Comparison of ENCODE assay signal across 8 mouse cellular contexts in the genomic region with DNA sequence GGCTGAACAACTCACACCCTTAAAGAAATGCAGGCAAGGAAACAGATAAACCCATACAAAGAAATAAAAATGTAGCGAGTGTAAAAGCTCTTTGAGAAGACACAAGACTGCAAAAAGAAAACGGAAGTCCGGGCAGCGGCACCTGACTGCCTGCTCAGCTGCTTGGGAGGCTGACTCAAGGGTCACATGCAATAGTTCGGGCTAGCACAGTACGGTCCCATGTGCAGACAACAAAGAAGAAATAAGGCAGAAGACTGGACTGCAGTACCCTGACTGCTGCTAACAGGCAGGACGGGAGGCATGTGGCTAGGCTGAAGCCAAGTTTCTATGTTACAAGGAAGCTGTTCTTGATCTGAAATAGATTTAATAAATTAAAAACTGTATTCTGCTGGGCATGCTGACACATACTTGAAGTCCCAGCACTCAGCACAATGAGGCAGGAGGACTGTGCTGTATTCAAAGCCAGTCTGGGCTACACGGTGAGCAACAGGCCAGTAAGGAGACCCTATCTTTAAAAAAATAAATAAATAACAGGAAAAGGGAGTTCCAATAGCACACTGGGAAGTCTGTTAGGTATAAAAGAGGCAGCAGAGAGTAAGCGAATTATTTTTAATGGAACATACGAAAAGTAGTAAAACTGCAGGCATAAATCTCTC. TPM values are rescaled to one million over a fixed set of nuclear protein-coding genes. Genes with fewer than 3 reads are reported as not detected.
DNase-seq lines count a peak whose midpoint lies in the region; ATAC-seq and TF ChIP-seq lines count a peak whose summit lies in the region.

No protein-coding gene starts in this region.

- no peaks in the 10 kb centered on the region for H3K9me3 ChIP-seq in midbrain, embryonic 14.5 days (ENCODE audit: control insufficient read depth, low read length)
- no peaks in the 10 kb centered on the region for H3K9me3 ChIP-seq in midbrain, embryonic 11.5 days (ENCODE audit: control insufficient read depth, low read length)
- H3K9me3 ChIP-seq in heart, embryonic 13.5 days: no peaks in the 10 kb centered on the region

- no peak overlapping the region for H3K9ac ChIP-seq in midbrain, embryonic 14.5 days (replicated peaks; ENCODE audit: low read length)
- no peak overlapping the region for H3K9ac ChIP-seq in midbrain, embryonic 11.5 days (ENCODE audit: low read length)
- peak overlapping the region; percentile 69 for H3K9ac ChIP-seq in heart, embryonic 13.5 days

- H3K27me3 ChIP-seq in midbrain, embryonic 14.5 days (ENCODE audit: control insufficient read depth, insufficient read depth, low read length): no peaks in the 10 kb centered on the region
- no peaks in the 10 kb centered on the region for H3K27me3 ChIP-seq in midbrain, embryonic 11.5 days (ENCODE audit: control insufficient read depth, insufficient read depth, low read length)
- no peaks in the 10 kb centered on the region for H3K27me3 ChIP-seq in heart, embryonic 13.5 days (replicated peaks)

- no peak for ATAC-seq in midbrain, embryonic 14.5 days (ENCODE audit: low FRiP score, low TSS enrichment)
- ATAC-seq in midbrain, embryonic 11.5 days (ENCODE audit: low FRiP score): no peak
- no peak for ATAC-seq in heart, embryonic 13.5 days (ENCODE audit: extremely low read depth, insufficient number of reproducible peaks, low FRiP score, low TSS enrichment)
- peak; percentile 98 for ATAC-seq in megakaryocyte, adult 5-6 weeks (ENCODE audit: poor library complexity, severe bottlenecking)

- H3K27ac ChIP-seq in midbrain, embryonic 14.5 days (replicated peaks; ENCODE audit: low read depth, low read length): no peak overlapping the region
- no peak overlapping the region for H3K27ac ChIP-seq in midbrain, embryonic 11.5 days (ENCODE audit: low read depth, low read length)
- peak overlapping the region; percentile 71 for H3K27ac ChIP-seq in heart, embryonic 13.5 days (replicated peaks)

- H3K4me1 ChIP-seq in midbrain, embryonic 14.5 days (ENCODE audit: control insufficient read depth, insufficient read depth, low read length): peaks cover 3% of the 10 kb centered on the region; the same call in 1 of the 2 replicates
- H3K4me1 ChIP-seq in midbrain, embryonic 11.5 days (ENCODE audit: control insufficient read depth, insufficient read depth, low read length): peaks cover 3% of the 10 kb centered on the region
- peaks cover 50% of the 10 kb centered on the region for H3K4me1 ChIP-seq in heart, embryonic 13.5 days

- no peak for TF ChIP-seq CTCF in brain, embryonic 14.5 days (IDR thresholded peaks at IDR 0.05; ENCODE audit: borderline replicate concordance, extremely low read depth, insufficient read depth, insufficient read length)

- H3K4me3 ChIP-seq in midbrain, embryonic 14.5 days (replicated peaks; ENCODE audit: low read depth, low read length): no peak overlapping the region
- no peak overlapping the region for H3K4me3 ChIP-seq in midbrain, embryonic 11.5 days (ENCODE audit: low read depth, low read length)
- peak overlapping the region; percentile 28 for H3K4me3 ChIP-seq in heart, embryonic 13.5 days

- no peak overlapping the region for H3K4me2 ChIP-seq in midbrain, embryonic 14.5 days (ENCODE audit: low read length)
- no peak overlapping the region for H3K4me2 ChIP-seq in midbrain, embryonic 11.5 days
- H3K4me2 ChIP-seq in heart, embryonic 13.5 days: peak overlapping the region; percentile 62

- TF ChIP-seq POLR2A in brain, embryonic 14.5 days (IDR thresholded peaks at IDR 0.05; ENCODE audit: borderline replicate concordance, extremely low read depth, insufficient read depth, insufficient read length, poor library complexity, severe bottlenecking): no peak

- no peaks in the 10 kb centered on the region for H3K36me3 ChIP-seq in midbrain, embryonic 14.5 days (ENCODE audit: control insufficient read depth, insufficient read depth, low read length)
- no peaks in the 10 kb centered on the region for H3K36me3 ChIP-seq in midbrain, embryonic 11.5 days (ENCODE audit: control insufficient read depth, insufficient read depth, low read length)
- H3K36me3 ChIP-seq in heart, embryonic 13.5 days: no peaks in the 10 kb centered on the region

- WGBS in midbrain, embryonic 14.5 days: 60% methylated on average over 10 of the region's 10 CpGs
- WGBS in midbrain, embryonic 11.5 days: 73% methylated on average over 10 of the region's 10 CpGs
- WGBS in heart, embryonic 13.5 days: 41% methylated on average over 10 of the region's 10 CpGs

- peak; percentile 12 for DNase-seq in midbrain, embryonic 14.5 days
- no peak for DNase-seq in midbrain, embryonic 11.5 days (ENCODE audit: low spot score, missing footprints)
- DNase-seq in brain, embryonic 14.5 days (ENCODE audit: low read depth): peak; percentile 48
- DNase-seq in kidney, postnatal 36 days: peak; percentile 64 to 68
- peak; percentile 56 for DNase-seq in thymus, postnatal 14 days
- no peak for DNase-seq in frontal cortex, postnatal 36 days (ENCODE audit: low spot score in 2 of 2)

RNA-seq across cellular contexts. Expression of a gene that starts 7.1 kb away (rescaled TPM):
- 28.6 and 37.3 TPM in 2 replicates for polyA plus RNA-seq in midbrain, embryonic 14.5 days (2014; fragmentation: Nextera tagmentation; extraction: Ambion mirVana)
- 42.8 and 47.4 TPM in 2 replicates for polyA plus RNA-seq in midbrain, embryonic 11.5 days (2014; fragmentation: Nextera tagmentation; extraction: Ambion mirVana)
- 60.0 and 62.9 TPM in 2 replicates for polyA plus RNA-seq in brain, embryonic 14.5 days (2012; rRNA removed)
- polyA plus RNA-seq in heart, embryonic 13.5 days (2015; fragmentation: Nextera tagmentation; extraction: Ambion mirVana): 50.7 and 57.8 TPM in 2 replicates
- 37.0 and 39.6 TPM in 2 replicates for total RNA-seq in megakaryocyte, adult 5-6 weeks (2015)
- 98.4 and 102 TPM in 2 replicates for total RNA-seq in megakaryocyte, adult 5-6 weeks (2017)

Comparison
In these comparisons a context has a peak if more than half of its experiments do, and no peak if none do; other contexts are left out.
1. DNase-seq: peak in midbrain, embryonic 14.5 days (single experiment), brain, embryonic 14.5 days (single experiment), kidney, postnatal 36 days (2 of 2) and thymus, postnatal 14 days (single experiment); none in midbrain, embryonic 11.5 days (single experiment) and frontal cortex, postnatal 36 days (0 of 2).